Mouse (Mus musculus): ENCODE results near the gene Gatc.
"Not testable (repeated sequence)": the region's sequence is repeated elsewhere in the genome, so short reads cannot be mapped to it uniquely, and the experiment has no call there.

Gene Gatc

GRCm38 (mm10) chr5:115330955-115331354, 10.0 kb downstream of the Gatc start:
- no peak for DNase-seq (ENCODE audit: low read depth, low spot score)

- DNase-seq (ENCODE audit: low read depth, low spot score): peak; percentile 57
Observed at GRCm38 (mm10) chr5:115327610-115328548, 13.1 kb downstream of the Gatc start.

GRCm38 (mm10) chr5:115326875-115327609, 13.9 kb downstream of the Gatc start, which contains the start of gene Srsf9:
Srsf9 (plus strand) TSS chr5:115327177.
- peak; percentile 96 for DNase-seq (ENCODE audit: low read depth, low spot score)

GRCm38 (mm10) chr5:115326256-115326831, 14.6 kb downstream of the Gatc start:
- DNase-seq (ENCODE audit: low read depth, low spot score): no peak

GRCm38 (mm10) chr5:115319004-115319940, 21.7 kb downstream of the Gatc start:
- no peak for DNase-seq (ENCODE audit: low read depth, low spot score)

GRCm38 (mm10) chr5:115317645-115318328, 23.2 kb downstream of the Gatc start:
- DNase-seq (ENCODE audit: low read depth, low spot score): no peak

GRCm38 (mm10) chr5:115316968-115317644, 23.9 kb downstream of the Gatc start:
- no peak for DNase-seq (ENCODE audit: low read depth, low spot score)

- DNase-seq (ENCODE audit: low read depth, low spot score): no peak
Observed at GRCm38 (mm10) chr5:115313668-115313943, 27.4 kb downstream of the Gatc start.

- DNase-seq (ENCODE audit: low read depth, low spot score): no peak
Observed at GRCm38 (mm10) chr5:115312816-115313667, 27.9 kb downstream of the Gatc start.

- DNase-seq (ENCODE audit: low read depth, low spot score): no peak
Observed at GRCm38 (mm10) chr5:115312354-115312753, 28.6 kb downstream of the Gatc start.

GRCm38 (mm10) chr5:115302190-115302589, 38.8 kb downstream of the Gatc start:
- DNase-seq (ENCODE audit: low read depth, low spot score): not testable (repeated sequence)

- no peak for DNase-seq (ENCODE audit: low read depth, low spot score)
Observed at GRCm38 (mm10) chr5:115301615-115302014, 39.4 kb downstream of the Gatc start.

GRCm38 (mm10) chr5:115300792-115301614, 40.0 kb downstream of the Gatc start, which contains the start of gene Dynll1:
Dynll1 (minus strand) TSS chr5:115300999.
- peak; percentile 99 for DNase-seq (ENCODE audit: low read depth, low spot score)

GRCm38 (mm10) chr5:115300035-115300744, 40.8 kb downstream of the Gatc start:
- peak; percentile 46 for DNase-seq (ENCODE audit: low read depth, low spot score)

GRCm38 (mm10) chr5:115296347-115296746, 44.6 kb downstream of the Gatc start:
- no peak for DNase-seq (ENCODE audit: low read depth, low spot score)

GRCm38 (mm10) chr5:115294173-115294572, 46.8 kb downstream of the Gatc start:
- peak; percentile 46 for DNase-seq (ENCODE audit: low read depth, low spot score)

- DNase-seq (ENCODE audit: low read depth, low spot score): peak; percentile 60
Observed at GRCm38 (mm10) chr5:115284735-115285134, 56.2 kb downstream of the Gatc start.

Measured in A20 (cell line).